Mouse (Mus musculus): ENCODE data around the gene Pdha1.

DNA sequence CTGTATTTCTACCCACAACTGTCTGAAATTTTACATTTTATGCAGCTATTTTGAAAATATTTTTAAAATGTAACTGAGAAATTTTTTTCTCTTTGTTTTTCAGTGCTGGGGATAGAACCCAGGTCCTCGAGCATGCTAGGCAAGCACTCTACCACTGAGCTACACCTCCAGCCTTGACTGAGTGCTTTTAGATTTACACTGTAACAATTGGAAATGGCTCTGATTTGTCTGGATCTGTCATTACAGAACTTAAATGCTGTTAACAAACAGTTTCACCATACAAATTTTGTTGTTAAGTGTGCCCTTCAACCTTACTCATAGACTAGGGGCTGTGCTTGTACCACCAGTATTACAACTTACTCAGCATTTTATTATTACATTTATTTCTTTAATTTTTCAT lies 46.2 kb downstream of the Pdha1 start:
- TF ChIP-seq ZC3H11A (IDR thresholded peaks at IDR 0.05; ENCODE audit: borderline replicate concordance, low read depth, low read length) (no peak), ZNF384 (IDR thresholded peaks at IDR 0.05; ENCODE audit: low read depth, low read length) (no peak), HCFC1 (IDR thresholded peaks at IDR 0.05; ENCODE audit: borderline replicate concordance, insufficient read depth, low read length) (no peak)
